8 mouse cellular contexts compared by ENCODE assay signal in genomic region chr10:60985109-60985576, GRCm38 (mm10).
DNase-seq lines count a peak whose midpoint lies in the region; ATAC-seq lines count a peak whose summit lies in the region.

No protein-coding gene starts in this region.

- H3K9ac ChIP-seq in neural tube, embryonic 12.5 days, result no peak overlapping the region

- no peak overlapping the region for H3K4me3 ChIP-seq in neural tube, embryonic 12.5 days

- 9% methylated on average over 10 of the region's 10 CpGs for WGBS in neural tube, embryonic 12.5 days

- ATAC-seq in neural tube, embryonic 12.5 days (ENCODE audit: low FRiP score, low read depth), result peak; percentile 63
- no peak for ATAC-seq in granulocyte monocyte progenitor cell, adult 5-6 weeks (replicated peaks; ENCODE audit: poor library complexity, severe bottlenecking)

- peaks cover 10% of the 10 kb centered on the region; the same call in 1 of the 2 replicates for H3K4me1 ChIP-seq in neural tube, embryonic 12.5 days

- H3K36me3 ChIP-seq in neural tube, embryonic 12.5 days, result no peaks in the 10 kb centered on the region

- DNase-seq in heart, postnatal 4 days, result peak; percentile 58
- no peak for DNase-seq in heart, postnatal 25 days (ENCODE audit: low spot score)
- peak; percentile 66 for DNase-seq in ES-CJ7 (ENCODE audit: low read depth, low spot score)
- peak; percentile 74 for DNase-seq in embryo, embryonic 11 days
- DNase-seq in kidney, adult 9 months, result peak; percentile 21
- DNase-seq in thymus, postnatal 36 days, result no peak

- intact Hi-C loops in heart, postnatal 25 days (cut with DNase I), result loop anchor here (2.0 kb wide), 1 partner anchor 206 kb away; no protein-coding TSS in a partner anchor

- H3K27ac ChIP-seq in neural tube, embryonic 12.5 days, result peak overlapping the region; percentile 7; the same call in 1 of the 2 replicates

- no peaks in the 10 kb centered on the region for H3K27me3 ChIP-seq in neural tube, embryonic 12.5 days (replicated peaks)

- no peak overlapping the region for H3K4me2 ChIP-seq in neural tube, embryonic 12.5 days (replicated peaks)

- H3K9me3 ChIP-seq in neural tube, embryonic 12.5 days, result no peaks in the 10 kb centered on the region

Comparison
In these comparisons a context has a peak if more than half of its experiments do, and no peak if none do; other contexts are left out.
1. DNase-seq: peak in heart, postnatal 4 days (single experiment), ES-CJ7 (single experiment), embryo, embryonic 11 days (single experiment) and kidney, adult 9 months (single experiment); none in heart, postnatal 25 days (single experiment) and thymus, postnatal 36 days (0 of 2).